Mouse (Mus musculus) urinary bladder, adult 18-20 months (tissue): ENCODE results near the gene Hist2h3c1.
"Not testable (repeated sequence)": the region's sequence is repeated elsewhere in the genome, so short reads cannot be mapped to it uniquely, and the experiment has no call there.

Experiments used
- DNase-seq, 2 experiments: peaks; one replicate each; pipeline ENCODE4 v3.0.0; 2022; ENCODE audit warnings: low spot score in 2 of 2, mixed read lengths in 2 of 2

The Hist2h3c1 gene

GRCm38 (mm10) chr3:96246427-96246856 lies at the start of gene Hist2h3c1:
TSS of gene Hist2h3c1 (plus strand) at chr3:96246685.
- not testable (repeated sequence) for DNase-seq

GRCm38 (mm10) chr3:96197129-96197749 lies 49.2 kb upstream of the Hist2h3c1 start:
- DNase-seq, result peak; percentile 75 to 85

- no peak for DNase-seq
These were observed 48.3 kb upstream of the Hist2h3c1 start for GRCm38 (mm10) chr3:96198181-96198580.

- DNase-seq, result not testable (repeated sequence)
These were observed 47.8 kb upstream of the Hist2h3c1 start for GRCm38 (mm10) chr3:96198601-96199251.

- no peak for DNase-seq
These were observed 46.8 kb upstream of the Hist2h3c1 start for GRCm38 (mm10) chr3:96199731-96200130.

GRCm38 (mm10) chr3:96207819-96208218 lies 38.7 kb upstream of the Hist2h3c1 start:
- DNase-seq, result no peak

- DNase-seq, result no peak
These were observed 37.2 kb upstream of the Hist2h3c1 start for GRCm38 (mm10) chr3:96209242-96209641.

GRCm38 (mm10) chr3:96219191-96219641 lies 27.3 kb upstream of the Hist2h3c1 start:
- DNase-seq, result no peak

- peak; percentile 59 to 87 for DNase-seq
These were observed 26.8 kb upstream of the Hist2h3c1 start, which contains the start of the genes Bola1 and Hist2h2ab for GRCm38 (mm10) chr3:96219661-96220130. TSS of gene Bola1 (minus strand) at chr3:96219709. TSS of gene Hist2h2ab (plus strand) at chr3:96219865.

GRCm38 (mm10) chr3:96220131-96220764 lies 26.2 kb upstream of the Hist2h3c1 start:
- DNase-seq, result not testable (repeated sequence)

GRCm38 (mm10) chr3:96220765-96221639 lies 25.5 kb upstream of the Hist2h3c1 start, which contains the start of the genes Hist2h2ac and Hist2h2be:
TSS of gene Hist2h2ac (minus strand) at chr3:96220880.
TSS of gene Hist2h2be (plus strand) at chr3:96221119.
- DNase-seq, result peak; percentile 76 to 84

- DNase-seq, result no peak
These were observed 24.8 kb upstream of the Hist2h3c1 start for GRCm38 (mm10) chr3:96221640-96222038.

GRCm38 (mm10) chr3:96222774-96223173 lies 23.7 kb upstream of the Hist2h3c1 start:
- DNase-seq, result no peak

- no peak for DNase-seq
These were observed 21.1 kb upstream of the Hist2h3c1 start for GRCm38 (mm10) chr3:96225421-96225820.

GRCm38 (mm10) chr3:96226695-96227648 lies 19.5 kb upstream of the Hist2h3c1 start:
- DNase-seq, result no peak

- DNase-seq, result no peak
These were observed 17.7 kb upstream of the Hist2h3c1 start for GRCm38 (mm10) chr3:96228828-96229227.

- no peak for DNase-seq
These were observed 16.1 kb upstream of the Hist2h3c1 start for GRCm38 (mm10) chr3:96230404-96230803.

GRCm38 (mm10) chr3:96230910-96231757 lies 15.4 kb upstream of the Hist2h3c1 start:
- DNase-seq, result no peak

GRCm38 (mm10) chr3:96231758-96232120 lies 14.7 kb upstream of the Hist2h3c1 start:
- no peak for DNase-seq
